In genomic region chr4:78927144-78927543, GRCm38 (mm10) we compare ENCODE assay signal across 22 mouse cellular contexts.
A peak's percentile ranks its signal among the peaks of the same experiment; 100 is the strongest.
DNase-seq lines count a peak whose midpoint lies in the region; ATAC-seq and TF ChIP-seq lines count a peak whose summit lies in the region.
"Had no signal": no experiment of that assay in that cellular context is flagged by ENCODE, and none has a peak within 500 bp of the region (broad histone marks: within the 10 kb centered on the region; RNA-seq: fewer than 3 reads in every experiment).

No protein-coding gene starts in this region.

- peak; percentile 13 for DNase-seq in hindbrain, embryonic 11.5 days (ENCODE audit: low spot score)
- no peak for DNase-seq in hindbrain, embryonic 10.5 days (ENCODE audit: low spot score)
- peak; percentile 63 for DNase-seq in brain, embryonic 14.5 days (ENCODE audit: low read depth)
- DNase-seq in hindbrain, embryonic 14.5 days (ENCODE audit: low spot score) = peak; percentile 37
- no peak for DNase-seq in thymus, adult 18-20 months
- no peak for DNase-seq in lung, postnatal 4 days
- DNase-seq: cerebellum, adult 9-10 months; gastrocnemius, postnatal 25 days; heart, adult 2 months; heart, postnatal 4 days; kidney, postnatal 36 days; layer of hippocampus, adult 9-11 months; lung, adult 18-20 months; right cerebral cortex, postnatal 25 days; thymus, postnatal 14 days had no signal

- no peak for TF ChIP-seq CTCF in brain, embryonic 14.5 days (IDR thresholded peaks at IDR 0.05; ENCODE audit: borderline replicate concordance, extremely low read depth, insufficient read depth, insufficient read length)

- TF ChIP-seq POLR2A in brain, embryonic 14.5 days (IDR thresholded peaks at IDR 0.05; ENCODE audit: borderline replicate concordance, extremely low read depth, insufficient read depth, insufficient read length, poor library complexity, severe bottlenecking) = no peak

- H3K27ac ChIP-seq in hindbrain, embryonic 11.5 days (ENCODE audit: low read depth, low read length) = no peak overlapping the region
- H3K27ac ChIP-seq in hindbrain, embryonic 10.5 days = no peak overlapping the region
- no peak overlapping the region for H3K27ac ChIP-seq in hindbrain, embryonic 14.5 days
- no peak overlapping the region for H3K27ac ChIP-seq in neural tube, embryonic 14.5 days (ENCODE audit: low read depth, low read length)
- H3K27ac ChIP-seq: forebrain, embryonic 10.5 days; heart, adult 2 months; heart, embryonic 15.5 days; left cerebral cortex, adult 2 months; midbrain, embryonic 10.5 days had no signal

- H3K4me1 ChIP-seq in hindbrain, embryonic 11.5 days (replicated peaks; ENCODE audit: control insufficient read depth, insufficient read depth, low read length) = no peaks in the 10 kb centered on the region
- H3K4me1 ChIP-seq in hindbrain, embryonic 10.5 days (replicated peaks) = no peaks in the 10 kb centered on the region
- H3K4me1 ChIP-seq in hindbrain, embryonic 14.5 days (replicated peaks; ENCODE audit: control insufficient read depth, insufficient read depth, low read length) = no peaks in the 10 kb centered on the region
- no peaks in the 10 kb centered on the region for H3K4me1 ChIP-seq in neural tube, embryonic 14.5 days (ENCODE audit: control insufficient read depth, insufficient read depth, low read length)
- H3K4me1 ChIP-seq: forebrain, embryonic 10.5 days; heart, embryonic 15.5 days; midbrain, embryonic 10.5 days had no signal

- no peak overlapping the region for H3K4me2 ChIP-seq in hindbrain, embryonic 11.5 days (replicated peaks; ENCODE audit: low read depth, low read length)
- no peak overlapping the region for H3K4me2 ChIP-seq in hindbrain, embryonic 14.5 days (replicated peaks)
- no peak overlapping the region for H3K4me2 ChIP-seq in neural tube, embryonic 14.5 days (ENCODE audit: low read depth, low read length)
- H3K4me2 ChIP-seq: heart, embryonic 15.5 days; liver, embryonic 11.5 days had no signal

- ATAC-seq in hindbrain, embryonic 11.5 days (ENCODE audit: low FRiP score) = peak; percentile 72
- ATAC-seq in hindbrain, embryonic 14.5 days (ENCODE audit: low FRiP score) = peak; percentile 64; the same call in 1 of the 2 replicates
- peak; percentile 85; the same call in 1 of the 2 replicates for ATAC-seq in neural tube, embryonic 14.5 days (ENCODE audit: low read depth)
- ATAC-seq: intestine, embryonic 16.5 days had no signal

- no peaks in the 10 kb centered on the region for H3K36me3 ChIP-seq in hindbrain, embryonic 11.5 days (ENCODE audit: control insufficient read depth, insufficient read depth, low read length)
- no peaks in the 10 kb centered on the region for H3K36me3 ChIP-seq in hindbrain, embryonic 10.5 days
- no peaks in the 10 kb centered on the region for H3K36me3 ChIP-seq in hindbrain, embryonic 14.5 days (replicated peaks; ENCODE audit: control insufficient read depth, insufficient read depth)
- no peaks in the 10 kb centered on the region for H3K36me3 ChIP-seq in neural tube, embryonic 14.5 days (ENCODE audit: control insufficient read depth, insufficient read depth, low read length)
- H3K36me3 ChIP-seq: forebrain, embryonic 10.5 days; heart, embryonic 15.5 days; midbrain, embryonic 10.5 days had no signal

- H3K27me3 ChIP-seq in hindbrain, embryonic 11.5 days (ENCODE audit: control insufficient read depth, insufficient read depth, low read length) = no peaks in the 10 kb centered on the region
- H3K27me3 ChIP-seq in hindbrain, embryonic 10.5 days (ENCODE audit: insufficient read depth, poor library complexity, severe bottlenecking) = no peaks in the 10 kb centered on the region
- H3K27me3 ChIP-seq in hindbrain, embryonic 14.5 days (ENCODE audit: control insufficient read depth, insufficient read depth, low read length) = no peaks in the 10 kb centered on the region
- H3K27me3 ChIP-seq in neural tube, embryonic 14.5 days (ENCODE audit: control insufficient read depth, insufficient read depth, low read length) = no peaks in the 10 kb centered on the region
- H3K27me3 ChIP-seq: heart, embryonic 15.5 days had no signal

- no peak overlapping the region for H3K4me3 ChIP-seq in hindbrain, embryonic 11.5 days (ENCODE audit: low read depth, low read length)
- H3K4me3 ChIP-seq in hindbrain, embryonic 10.5 days = no peak overlapping the region
- no peak overlapping the region for H3K4me3 ChIP-seq in hindbrain, embryonic 14.5 days (replicated peaks; ENCODE audit: low read length)
- no peak overlapping the region for H3K4me3 ChIP-seq in neural tube, embryonic 14.5 days (ENCODE audit: low read depth, low read length)
- H3K4me3 ChIP-seq: forebrain, embryonic 10.5 days; heart, adult 2 months; heart, embryonic 15.5 days; left cerebral cortex, adult 2 months; midbrain, embryonic 10.5 days had no signal

- WGBS in hindbrain, embryonic 11.5 days = 23% methylated on average over 1 of the region's 1 CpGs
- 35% methylated on average over 1 of the region's 1 CpGs for WGBS in hindbrain, embryonic 10.5 days
- WGBS in hindbrain, embryonic 14.5 days = 30% methylated on average over 1 of the region's 1 CpGs
- WGBS in neural tube, embryonic 14.5 days = 20% methylated on average over 1 of the region's 1 CpGs

- H3K9ac ChIP-seq in hindbrain, embryonic 11.5 days (ENCODE audit: low read depth, low read length) = no peak overlapping the region
- H3K9ac ChIP-seq in hindbrain, embryonic 14.5 days = no peak overlapping the region
- H3K9ac ChIP-seq in neural tube, embryonic 14.5 days (replicated peaks; ENCODE audit: low read depth, low read length) = no peak overlapping the region
- H3K9ac ChIP-seq: heart, embryonic 15.5 days had no signal

- no peaks in the 10 kb centered on the region for H3K9me3 ChIP-seq in hindbrain, embryonic 11.5 days (ENCODE audit: control insufficient read depth, low read length)
- H3K9me3 ChIP-seq in hindbrain, embryonic 10.5 days = no peaks in the 10 kb centered on the region
- H3K9me3 ChIP-seq in hindbrain, embryonic 14.5 days (ENCODE audit: control insufficient read depth, low read length) = no peaks in the 10 kb centered on the region
- no peaks in the 10 kb centered on the region for H3K9me3 ChIP-seq in neural tube, embryonic 14.5 days (ENCODE audit: control insufficient read depth, low read length)
- H3K9me3 ChIP-seq: forebrain, embryonic 10.5 days; heart, embryonic 15.5 days; midbrain, embryonic 10.5 days had no signal

Comparison
In these comparisons a context has a peak if more than half of its experiments do, and no peak if none do; other contexts are left out.
1. DNase-seq: peak in hindbrain, embryonic 11.5 days (single experiment), brain, embryonic 14.5 days (single experiment) and hindbrain, embryonic 14.5 days (single experiment); none in hindbrain, embryonic 10.5 days (single experiment), thymus, adult 18-20 months (0 of 2) and lung, postnatal 4 days (0 of 2).
2. Peak in every context shown above with its lines, with median percentiles within 50 percentile points of each other: ATAC-seq.